Mouse (Mus musculus) thymus, postnatal 36 days (tissue): ENCODE data around the gene Cxcl5.

Experiments used
- DNase-seq, 2 experiments: peaks; one replicate each; pipeline ENCODE4 v3.0.0; 2022; ENCODE audit warnings: mixed read lengths in 2 of 2

Gene Cxcl5

DNA sequence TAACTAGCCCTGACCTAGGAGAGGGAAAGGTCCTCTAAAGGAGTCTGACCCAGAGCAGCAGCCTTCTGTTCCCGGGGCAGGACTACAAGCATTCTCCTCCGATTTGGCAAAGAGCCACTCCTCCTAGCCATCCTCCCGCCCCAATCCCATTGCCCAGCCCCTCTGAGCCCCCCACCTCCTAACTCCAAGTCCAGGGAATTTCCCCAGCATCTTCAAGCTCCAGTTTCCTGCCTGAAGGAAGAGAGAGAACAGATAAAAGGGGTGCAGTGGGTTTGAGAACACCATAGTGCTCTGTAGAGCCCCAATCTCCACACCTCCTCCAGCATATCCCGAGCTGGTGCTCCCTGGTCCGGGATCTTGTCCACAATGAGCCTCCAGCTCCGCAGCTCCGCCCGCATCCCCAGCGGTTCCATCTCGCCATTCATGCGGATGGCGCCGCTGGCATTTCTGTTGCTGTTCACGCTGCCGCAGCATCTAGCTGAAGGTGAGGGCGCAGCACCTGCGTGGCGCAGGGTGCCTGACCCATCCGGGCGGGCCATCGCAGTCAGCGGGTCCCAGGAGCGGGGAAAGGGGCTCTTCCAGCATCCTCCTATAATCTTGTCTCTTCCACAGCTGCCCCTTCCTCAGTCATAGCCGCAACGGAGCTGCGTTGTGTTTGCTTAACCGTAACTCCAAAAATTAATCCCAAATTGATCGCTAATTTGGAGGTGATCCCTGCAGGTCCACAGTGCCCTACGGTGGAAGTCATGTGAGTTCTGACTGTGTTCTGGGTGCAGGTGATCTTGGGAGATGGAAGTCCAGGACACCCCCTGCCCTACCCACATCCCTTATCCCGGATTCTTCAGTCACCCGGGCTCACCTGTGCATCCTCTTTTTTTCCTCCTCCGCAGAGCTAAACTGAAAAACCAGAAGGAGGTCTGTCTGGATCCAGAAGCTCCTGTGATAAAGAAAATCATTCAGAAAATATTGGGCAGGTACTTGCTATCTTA is at the start of gene Cxcl5:
Gene Cxcl5, plus strand, starts transcription at position 284 of the 989 bp plus-strand sequence.
- DNase-seq, result no peak

DNA sequence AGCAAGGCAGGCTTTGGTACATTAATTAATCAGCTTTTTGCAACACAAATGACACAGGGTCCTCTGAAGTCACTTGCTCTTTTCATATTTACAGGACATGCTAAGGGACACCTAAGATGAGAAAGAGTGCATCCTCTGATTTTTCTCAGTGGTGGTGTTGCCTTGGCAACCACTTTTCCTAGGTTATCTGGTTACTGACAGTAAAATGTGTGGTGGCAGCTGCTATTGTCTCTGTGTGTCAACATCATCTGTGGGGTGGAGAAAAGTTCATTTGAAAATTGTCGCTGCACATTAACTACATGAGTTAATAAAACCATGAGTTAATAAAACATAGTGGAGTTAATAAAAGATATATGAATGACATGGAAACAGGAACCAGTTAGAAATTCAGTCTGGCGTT is 47.8 kb upstream of the Cxcl5 start:
- DNase-seq, result no peak

DNA sequence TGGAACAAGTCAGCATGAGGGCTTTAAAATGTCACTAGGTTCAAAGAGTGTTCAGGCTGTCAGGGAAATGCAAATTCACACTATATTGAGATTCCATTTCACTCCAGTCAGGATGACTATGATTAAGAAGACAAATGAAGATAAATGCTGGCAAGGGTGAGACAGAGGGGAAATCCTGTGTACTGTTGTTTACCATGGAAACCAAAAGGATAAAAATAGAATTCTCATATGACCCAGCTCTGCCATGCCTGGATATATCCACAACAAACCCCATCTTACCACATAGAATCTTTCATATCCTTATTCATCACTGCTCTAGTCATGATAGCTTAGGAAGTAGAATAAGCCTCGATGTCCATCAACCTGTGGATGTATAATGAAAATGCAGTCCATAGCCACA is 41.2 kb upstream of the Cxcl5 start:
- no peak for DNase-seq

DNA sequence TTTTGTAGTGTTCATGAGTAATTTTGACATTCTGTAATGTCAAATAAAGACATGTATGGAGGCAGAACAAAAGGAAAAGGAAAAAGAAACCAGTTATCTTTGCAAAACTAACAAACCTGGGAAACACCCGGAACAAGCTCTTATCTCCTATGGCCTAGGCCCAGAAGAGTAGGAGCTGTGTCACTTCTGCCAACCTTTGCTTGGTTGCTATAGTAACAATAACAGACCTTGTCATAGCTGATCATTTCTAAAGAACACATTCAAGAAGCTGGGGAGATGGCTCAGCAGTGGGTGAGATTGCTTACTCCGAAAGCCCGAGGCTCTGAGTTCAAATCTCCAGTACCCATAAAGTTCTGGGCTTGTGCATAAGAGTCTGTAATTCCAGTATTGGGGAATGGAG is 36.5 kb upstream of the Cxcl5 start:
- no peak for DNase-seq

DNA sequence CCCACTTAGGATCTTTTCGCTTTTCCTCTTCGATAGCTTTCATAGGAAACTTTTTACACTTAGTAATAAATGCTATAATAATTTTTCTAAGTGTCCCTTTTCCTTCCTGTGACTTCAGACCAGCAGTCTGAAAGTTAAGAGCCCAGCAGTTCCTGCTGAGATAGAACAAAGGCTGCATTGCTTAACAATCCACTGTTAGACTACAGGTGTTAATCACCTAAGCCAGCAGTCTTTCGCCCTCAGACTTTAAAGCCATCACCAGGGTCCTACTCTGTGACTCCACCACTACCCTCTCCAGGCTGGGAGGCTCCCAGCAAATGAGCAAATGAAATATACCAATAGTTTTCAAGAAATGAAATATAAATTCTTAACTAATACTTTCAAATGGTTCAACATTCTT is 30.9 kb upstream of the Cxcl5 start:
- DNase-seq, result no peak

DNA sequence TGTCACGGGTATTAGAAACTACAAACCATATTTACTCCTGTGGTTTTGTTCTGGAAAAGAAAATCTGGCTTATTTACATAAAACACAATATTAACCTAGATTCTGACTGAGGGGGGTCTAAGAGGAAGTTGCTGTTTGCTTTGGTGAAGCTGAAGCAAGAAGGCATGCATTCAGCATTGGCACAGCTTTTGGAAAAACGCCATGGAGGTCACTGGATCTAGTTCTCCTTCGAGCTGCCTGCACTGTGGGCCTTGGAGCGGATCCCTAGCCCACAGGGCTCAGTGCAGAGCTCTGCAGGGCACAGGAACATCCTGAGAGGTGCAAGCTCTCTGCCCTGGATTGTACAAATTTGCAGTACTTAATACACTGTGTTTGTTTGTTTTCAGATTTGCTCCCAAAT is 27.7 kb upstream of the Cxcl5 start:
- DNase-seq, result no peak

DNA sequence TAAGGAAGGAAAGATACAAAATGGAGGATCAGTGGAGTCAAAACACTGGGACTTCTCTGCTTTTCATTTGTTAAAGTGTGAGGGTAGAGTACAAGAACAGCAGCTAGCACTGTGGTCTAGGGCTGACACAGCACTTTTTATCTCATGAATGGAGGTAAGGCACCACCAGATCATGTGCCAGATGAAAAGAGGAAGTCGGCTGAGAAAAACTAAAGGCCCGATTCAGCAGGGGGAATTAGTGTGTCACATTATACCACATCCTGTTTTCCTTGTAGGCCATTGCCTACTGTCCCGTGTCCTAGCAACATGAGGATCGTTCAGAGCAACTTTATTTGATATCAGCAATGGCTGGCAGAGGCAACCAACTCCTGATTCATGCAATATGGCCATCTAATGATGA is 17.1 kb upstream of the Cxcl5 start:
- DNase-seq, result no peak

DNA sequence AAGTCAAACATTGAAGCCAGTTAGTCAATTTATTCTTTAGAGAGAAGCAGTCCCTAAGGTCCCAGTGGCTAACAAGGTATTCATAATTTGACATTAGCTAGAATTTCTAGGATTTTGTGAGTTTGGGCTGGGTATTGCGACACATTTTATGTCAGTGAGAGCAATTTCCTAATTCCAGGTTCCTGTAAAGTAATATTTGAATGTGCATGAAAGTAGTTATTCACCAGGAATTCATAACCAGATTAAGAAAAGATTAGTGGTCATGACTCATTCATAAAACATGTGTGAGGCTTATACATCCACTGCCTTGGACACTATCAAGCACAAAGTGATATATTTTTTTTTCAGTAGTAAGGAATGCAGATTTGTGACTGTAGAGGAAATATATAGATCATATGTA is 5.2 kb upstream of the Cxcl5 start:
- no peak for DNase-seq

DNA sequence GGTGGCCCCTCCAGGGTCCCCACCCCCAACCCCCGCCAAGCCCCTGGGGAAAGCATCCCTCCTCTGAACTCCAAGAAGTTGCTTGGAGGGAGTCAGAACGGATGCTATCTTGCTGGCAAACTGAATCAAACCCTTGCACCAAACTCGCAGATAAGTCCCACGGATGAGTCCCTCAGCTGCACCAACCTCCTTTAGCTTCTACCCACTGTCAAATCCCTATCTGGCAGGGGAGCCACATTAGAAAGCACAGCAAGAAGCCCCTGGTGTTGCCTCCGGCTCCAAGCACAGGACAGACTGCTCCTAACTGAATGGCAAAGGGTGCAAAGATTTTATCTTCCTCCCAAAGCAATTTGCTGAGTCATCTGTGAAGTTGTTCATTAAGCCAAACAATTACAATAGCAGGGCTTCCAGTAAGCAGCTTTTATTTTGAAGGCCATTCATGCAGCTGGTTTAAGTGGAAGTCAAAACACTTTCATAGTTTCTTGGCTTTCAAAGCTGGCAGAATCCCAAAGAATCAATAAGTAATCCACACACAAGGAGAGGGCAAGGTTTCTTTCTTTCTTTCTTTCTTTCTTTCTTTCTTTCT is 1.0 kb upstream of the Cxcl5 start:
- no peak for DNase-seq

DNA sequence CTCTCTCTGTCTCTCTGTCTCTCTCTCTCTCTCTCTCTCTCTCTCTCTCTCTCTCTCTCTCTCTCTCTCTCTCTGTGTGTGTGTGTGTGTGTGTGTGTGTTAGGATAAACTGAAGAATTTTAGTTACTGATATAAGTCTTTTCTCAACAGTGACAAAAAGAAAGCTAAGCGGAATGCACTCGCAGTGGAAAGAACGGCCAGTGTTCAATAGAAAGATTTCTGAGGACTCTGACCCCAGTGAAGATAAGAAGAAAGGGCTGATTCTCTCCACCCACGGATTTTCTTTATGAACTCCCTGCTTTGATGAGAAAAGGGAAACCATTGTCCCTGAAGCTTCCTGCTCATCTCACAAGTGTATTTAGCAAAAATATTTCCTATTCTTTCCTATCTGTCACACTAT is 1.1 kb downstream of the Cxcl5 start:
- no peak for DNase-seq

DNA sequence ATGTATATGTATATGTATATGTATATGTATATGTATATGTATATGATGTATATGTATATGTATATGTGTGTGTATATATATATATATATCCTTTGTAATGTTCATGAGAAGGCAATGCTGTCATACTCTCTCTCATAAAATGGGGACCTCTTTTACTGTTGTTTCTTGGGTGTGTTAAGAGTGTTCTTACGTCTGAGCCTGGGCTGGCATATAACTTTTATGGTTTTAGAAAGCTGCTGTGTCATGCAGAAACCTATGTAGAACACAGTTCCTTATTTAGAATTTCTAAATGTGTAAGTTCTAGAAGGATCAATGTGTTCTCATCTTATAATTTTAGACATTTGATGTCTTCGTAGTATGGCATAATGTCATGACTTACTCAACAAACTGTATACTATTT is 1.7 kb downstream of the Cxcl5 start:
- no peak for DNase-seq

DNA sequence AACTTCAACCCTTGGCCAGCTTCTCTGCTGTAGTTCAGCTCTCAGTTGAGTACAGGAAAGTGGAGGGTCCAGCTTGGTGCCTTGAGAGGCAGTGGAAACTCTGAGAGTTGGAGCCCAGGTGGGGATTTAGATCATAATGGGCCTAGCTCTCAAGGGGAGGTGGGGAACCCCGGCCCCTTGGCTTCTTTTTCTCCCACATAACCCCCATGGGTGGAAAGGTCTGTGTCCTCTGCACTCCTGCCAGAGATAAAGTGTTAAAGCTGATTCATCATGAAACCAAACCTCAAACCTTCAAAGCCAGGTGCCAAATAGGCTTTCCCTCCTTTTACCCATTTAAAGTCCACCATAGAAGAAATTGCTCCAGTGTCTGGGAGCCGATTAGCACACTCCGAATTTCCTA is 2.7 kb downstream of the Cxcl5 start:
- DNase-seq, result no peak

DNA sequence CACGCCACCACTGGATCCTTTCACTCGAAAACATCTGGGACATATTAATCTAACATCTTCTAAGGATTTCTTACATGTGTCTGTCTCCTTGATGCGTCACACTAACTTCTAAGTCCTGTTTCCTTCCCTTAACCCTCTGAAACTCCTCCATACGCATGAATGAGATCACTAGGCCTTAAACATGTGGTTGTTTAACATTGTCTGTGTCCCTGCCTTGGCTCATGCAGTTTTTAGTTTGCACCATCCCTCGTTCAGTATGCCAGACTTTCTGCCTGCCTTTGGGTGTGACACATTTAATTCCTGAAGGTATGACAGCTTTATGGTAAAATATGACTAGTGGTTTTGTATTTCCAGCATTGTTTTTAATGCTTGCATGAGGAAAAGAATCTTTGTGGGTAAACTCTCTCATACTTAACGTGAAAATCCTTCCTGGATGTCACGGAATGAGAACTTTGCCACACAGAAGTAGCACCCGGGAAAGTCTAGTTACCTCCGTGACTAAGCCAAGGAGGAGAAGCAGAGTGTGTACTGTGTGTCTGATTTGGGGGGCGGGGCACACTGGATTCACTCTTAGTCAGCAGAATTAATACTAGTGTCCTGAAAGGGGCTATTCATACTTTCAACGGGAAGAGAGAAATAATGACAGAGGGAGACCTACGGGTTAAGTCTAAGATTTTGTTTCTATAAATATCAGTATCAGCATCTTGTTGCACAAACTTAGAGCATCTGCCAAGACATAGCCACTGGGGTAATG is 4.9 kb downstream of the Cxcl5 start:
- DNase-seq, result no peak

DNA sequence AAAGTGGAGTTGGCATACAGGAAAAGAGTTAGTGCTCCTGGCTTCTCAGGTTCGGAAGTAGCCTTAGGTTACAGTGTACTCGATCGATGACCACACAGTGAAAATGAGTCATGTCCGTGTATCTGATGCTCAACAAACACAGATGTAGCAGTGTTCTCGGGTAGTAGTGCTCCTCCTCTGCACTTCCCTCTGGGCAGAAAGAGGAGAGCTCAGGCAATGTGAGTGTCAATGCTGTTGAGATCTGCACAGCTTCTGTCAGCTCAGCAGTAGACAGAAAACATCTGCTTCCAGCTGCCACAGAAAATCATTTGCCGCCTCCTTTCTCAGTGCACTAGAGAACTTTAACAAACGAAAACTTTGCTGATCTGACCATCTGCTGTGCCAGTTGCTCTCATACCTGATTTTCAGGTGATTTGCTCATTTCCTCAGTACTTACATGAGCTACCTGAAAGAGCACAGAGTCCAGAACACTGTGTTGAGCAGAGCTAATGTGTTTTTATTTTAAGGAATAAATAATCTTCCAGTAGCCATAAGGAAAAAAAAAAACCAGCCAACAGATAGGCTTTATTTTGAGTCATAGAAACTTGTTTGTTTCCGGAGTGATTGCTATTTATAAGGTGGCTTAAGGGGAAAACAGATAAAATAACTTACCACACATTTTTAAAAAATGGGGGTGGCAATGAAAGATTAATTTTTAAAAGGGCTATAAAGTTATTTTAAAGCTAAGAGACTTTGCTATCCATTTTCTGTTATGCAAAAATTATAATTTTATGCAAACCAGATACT is 6.9 kb downstream of the Cxcl5 start:
- no peak for DNase-seq

DNA sequence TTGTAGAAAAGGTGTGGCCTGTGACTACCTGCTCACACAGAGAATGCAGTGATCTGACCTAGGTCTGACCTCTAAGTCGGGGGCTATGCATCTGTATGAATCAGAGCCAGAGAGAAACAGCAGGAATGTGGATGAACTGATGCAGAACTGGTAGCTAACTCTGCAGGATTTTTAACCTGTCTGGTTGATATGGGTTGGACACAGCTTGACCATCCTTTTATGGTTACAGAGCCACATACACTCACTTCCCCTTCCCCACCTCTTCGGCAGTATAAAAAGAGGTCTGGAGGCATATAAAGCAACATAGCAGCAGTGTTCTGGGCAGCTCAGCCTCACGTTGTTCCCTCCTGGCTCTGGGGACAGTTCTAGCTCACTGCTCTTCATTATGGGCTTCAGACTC is 9.1 kb downstream of the Cxcl5 start, which contains the start of gene Ppbp:
Gene Ppbp, plus strand, starts transcription at position 301 of the 400 bp plus-strand sequence.
- no peak for DNase-seq

DNA sequence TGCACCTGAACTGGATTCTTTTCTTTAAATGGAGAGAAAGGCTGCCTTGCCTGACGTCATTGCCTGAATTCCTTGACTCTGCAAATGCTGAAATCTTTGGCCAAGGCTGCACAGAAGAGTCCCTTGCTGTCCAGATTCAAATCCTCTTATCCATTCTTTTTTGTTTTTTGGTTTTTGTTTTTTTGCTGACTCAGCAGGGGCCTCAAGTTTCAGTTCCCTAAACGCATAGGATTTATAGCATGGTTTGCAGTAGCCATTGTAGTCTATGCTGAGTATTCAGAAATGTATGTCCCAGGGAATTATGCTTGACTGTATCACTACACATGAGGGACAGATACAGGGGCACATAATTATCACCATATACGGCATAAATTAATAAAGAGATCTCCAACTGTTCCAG is 12.2 kb downstream of the Cxcl5 start:
- no peak for DNase-seq

DNA sequence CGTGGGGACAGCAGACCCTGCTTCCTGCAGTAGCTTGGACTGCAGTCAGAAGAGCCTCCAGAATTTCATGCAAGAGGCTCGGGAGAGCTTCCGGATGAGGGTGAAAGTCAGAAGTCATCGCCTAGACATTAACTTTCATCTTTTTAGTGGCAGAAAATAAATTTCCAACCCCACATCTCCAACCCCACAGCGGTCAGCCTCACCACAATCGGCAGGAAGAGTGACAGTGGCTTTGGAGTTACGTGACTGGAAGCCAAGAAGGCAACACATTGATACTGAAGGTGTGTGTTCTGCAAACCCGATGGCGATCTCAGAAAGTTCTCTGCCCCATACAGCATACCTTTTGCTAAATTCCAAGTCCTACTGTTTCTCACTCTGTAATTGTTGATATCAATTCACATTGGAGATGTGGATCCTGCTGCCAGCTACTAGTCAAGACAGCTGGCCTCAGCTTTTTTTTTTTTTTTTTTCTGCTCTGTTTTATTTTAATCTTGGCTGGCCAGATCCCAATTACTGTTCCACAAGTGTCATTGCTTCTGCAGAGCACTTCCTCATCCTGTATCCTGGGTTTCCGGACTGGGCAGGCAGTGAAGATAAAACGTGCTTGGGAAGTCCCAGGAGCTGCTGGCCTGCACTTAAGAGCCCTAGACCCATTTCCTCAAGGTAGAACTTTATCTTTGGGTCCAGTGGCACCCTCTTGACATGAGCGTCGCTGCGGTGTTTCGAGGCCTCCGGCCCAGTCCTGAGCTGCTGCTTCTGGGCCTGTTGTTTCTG is 12.9 kb downstream of the Cxcl5 start, which contains the start of gene Pf4:
Gene Pf4, plus strand, starts transcription at position 556 of the 774 bp plus-strand sequence.
- DNase-seq, result no peak

DNA sequence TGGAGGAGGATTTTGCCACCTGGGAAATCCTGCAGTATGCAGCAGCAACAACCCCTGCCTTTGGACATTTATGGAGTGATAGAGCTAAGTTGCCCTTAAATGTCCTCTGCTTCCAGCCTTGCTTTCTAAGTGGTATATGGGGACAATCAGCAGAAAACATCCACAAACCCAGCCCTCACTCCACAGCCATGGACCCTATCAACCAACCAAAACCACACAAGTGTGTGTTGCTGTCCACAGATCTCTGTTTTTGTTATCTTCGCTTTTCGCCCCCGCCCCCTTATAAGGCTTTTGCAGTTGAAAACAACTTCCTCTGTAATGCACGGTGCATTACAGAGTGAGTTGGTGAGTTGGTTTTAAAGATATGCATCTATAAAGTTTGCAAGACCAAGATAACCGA is 16.4 kb downstream of the Cxcl5 start:
- DNase-seq, result no peak

DNA sequence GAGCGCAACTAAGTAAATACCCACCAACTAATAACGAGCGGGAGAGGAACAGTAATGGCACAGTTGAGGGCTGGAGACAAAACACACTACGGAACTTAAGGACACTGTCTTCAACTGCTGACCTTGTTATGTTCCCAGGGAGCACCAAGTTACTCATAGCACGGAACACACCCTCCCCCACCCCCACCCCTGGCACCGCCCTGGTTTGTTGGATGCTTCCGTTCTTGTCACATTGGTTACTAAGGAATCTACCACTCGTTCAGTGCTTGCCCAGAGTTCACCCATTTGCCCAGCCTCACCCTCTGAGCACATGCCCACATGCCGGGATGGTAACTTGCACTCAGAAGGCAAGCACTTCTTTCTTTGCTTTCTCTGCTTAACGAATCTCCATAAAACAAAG is 18.5 kb downstream of the Cxcl5 start:
- DNase-seq, result no peak

DNA sequence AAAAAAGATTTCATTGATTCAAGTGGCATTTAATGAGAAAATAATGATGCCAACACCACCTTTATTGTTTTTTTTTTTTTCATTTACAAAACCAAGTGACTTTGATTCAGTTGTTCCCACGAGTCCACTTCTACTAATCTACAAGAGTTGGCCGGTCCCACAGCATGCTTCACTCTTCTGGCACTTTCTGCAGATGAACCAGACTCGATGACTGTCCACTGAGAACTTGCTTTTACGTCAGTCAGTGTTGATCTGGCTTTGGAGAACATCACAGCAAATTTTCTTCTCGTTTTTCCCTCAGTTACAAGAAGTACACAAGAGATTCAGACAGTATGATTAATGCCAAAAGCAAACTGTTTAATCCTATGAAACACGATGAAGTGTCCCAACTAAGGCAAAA is 19.7 kb downstream of the Cxcl5 start:
- no peak for DNase-seq

DNA sequence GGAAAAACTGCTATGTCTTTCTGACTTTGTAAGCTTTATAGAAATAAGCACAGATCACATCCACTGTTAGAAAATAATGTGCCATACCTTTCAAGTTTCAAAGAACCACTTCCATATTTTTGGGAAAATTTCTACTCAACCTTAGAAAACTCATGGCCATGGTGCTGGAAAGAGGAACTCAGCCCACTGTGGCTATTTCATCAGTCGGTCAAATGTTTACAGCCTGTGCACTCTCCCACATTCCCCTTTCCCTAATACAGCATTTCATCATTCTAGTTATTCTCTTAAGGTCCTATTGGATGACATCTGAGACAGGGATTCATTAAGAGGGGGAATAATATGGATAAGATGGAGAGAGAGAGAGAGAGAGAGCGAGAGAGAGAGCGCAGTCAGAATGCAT is 24.5 kb downstream of the Cxcl5 start:
- no peak for DNase-seq
